Mouse (Mus musculus) testis, postnatal 14 days (tissue): ENCODE results near the gene Olfr722.
"Not testable (repeated sequence)": the region's sequence is repeated elsewhere in the genome, so short reads cannot be mapped to it uniquely, and the experiment has no call there.

ENCODE experiments used
- DNase-seq: peaks from one replicate; pipeline ENCODE4 v3.0.0; 2021; ENCODE audit warnings: low spot score

Gene Olfr722

GRCm38 (mm10) chr14:49901899-49902298 is at the start of gene Olfr722:
Gene Olfr722 (minus strand): TSS chr14:49901999.
- no peak for DNase-seq

GRCm38 (mm10) chr14:49931687-49932086 is 29.9 kb upstream of the Olfr722 start, which contains the start of gene Olfr723:
Gene Olfr723 (minus strand): TSS chr14:49931787.
- DNase-seq, result not testable (repeated sequence)

GRCm38 (mm10) chr14:49860387-49860786 is 41.4 kb downstream of the Olfr722 start:
- no peak for DNase-seq
